In genomic region chr17:78248197-78248596, GRCm38 (mm10) we compare ENCODE assay signal across 19 mouse cellular contexts. TPM values are rescaled to one million over a fixed set of nuclear protein-coding genes. Genes with fewer than 3 reads are reported as not detected.
DNase-seq lines count a peak whose midpoint lies in the region; ATAC-seq and TF ChIP-seq lines count a peak whose summit lies in the region.
"Had no signal": no experiment of that assay in that cellular context is flagged by ENCODE, and none has a peak within 500 bp of the region (broad histone marks: within the 10 kb centered on the region; RNA-seq: fewer than 3 reads in every experiment).

No protein-coding gene starts in this region.

- peak overlapping the region; percentile 28; the same call in 1 of the 2 replicates for H3K4me3 ChIP-seq in gastrocnemius, adult 2 months
- no peak overlapping the region for H3K4me3 ChIP-seq in liver, embryonic 11.5 days (ENCODE audit: low read depth, low read length)
- H3K4me3 ChIP-seq: embryonic facial prominence, embryonic 12.5 days; forebrain, embryonic 10.5 days; limb, embryonic 13.5 days; neural tube, embryonic 13.5 days had no signal

- no peaks in the 10 kb centered on the region for H3K27me3 ChIP-seq in liver, embryonic 11.5 days (replicated peaks; ENCODE audit: control insufficient read depth, insufficient read depth, low read length)
- H3K27me3 ChIP-seq: embryonic facial prominence, embryonic 12.5 days; limb, embryonic 13.5 days; neural tube, embryonic 13.5 days; Patski had no signal

- no peaks in the 10 kb centered on the region for H3K9me3 ChIP-seq in liver, embryonic 11.5 days (ENCODE audit: control insufficient read depth, low read length)
- H3K9me3 ChIP-seq: embryonic facial prominence, embryonic 12.5 days; forebrain, embryonic 10.5 days; limb, embryonic 13.5 days; neural tube, embryonic 13.5 days had no signal

- no peak overlapping the region for H3K9ac ChIP-seq in liver, embryonic 11.5 days (ENCODE audit: low read depth, low read length)
- H3K9ac ChIP-seq: embryonic facial prominence, embryonic 12.5 days; hindbrain, embryonic 14.5 days; limb, embryonic 13.5 days; neural tube, embryonic 13.5 days had no signal

- intact Hi-C loops in gastrocnemius, adult 2 months (cut with DNase I): loop anchor here (5.0 kb wide), 1 partner anchor 36 kb away; no protein-coding TSS in a partner anchor

- DNase-seq in gastrocnemius, adult 2 months: no peak
- no peak for DNase-seq in gastrocnemius, postnatal 4 days (ENCODE audit: low spot score in 2 of 2)
- no peak for DNase-seq in liver, embryonic 11.5 days (ENCODE audit: low spot score)
- no peak for DNase-seq in liver
- no peak for DNase-seq in adrenal gland, postnatal 10 days
- DNase-seq in spleen, adult 18-20 months: no peak
- DNase-seq: cerebellum, adult 11-12 months; gastrocnemius, postnatal 36 days; kidney, adult 18-20 months; thymus, postnatal 4 days had no signal

- H3K27ac ChIP-seq in gastrocnemius, adult 2 months: peak overlapping the region; percentile 74
- peak overlapping the region; percentile 65; the same call in 1 of the 2 replicates for H3K27ac ChIP-seq in liver, embryonic 11.5 days (ENCODE audit: low read depth, low read length)
- H3K27ac ChIP-seq: embryonic facial prominence, embryonic 12.5 days; forebrain, embryonic 10.5 days; limb, embryonic 13.5 days; macrophage; neural tube, embryonic 13.5 days had no signal

- peak overlapping the region; percentile 56 for H3K4me2 ChIP-seq in liver, embryonic 11.5 days
- H3K4me2 ChIP-seq: embryonic facial prominence, embryonic 12.5 days; hindbrain, embryonic 14.5 days; limb, embryonic 13.5 days; neural tube, embryonic 13.5 days had no signal

- TF ChIP-seq CTCF in gastrocnemius, adult 2 months (IDR thresholded peaks at IDR 0.05): no peak

- no peaks in the 10 kb centered on the region for H3K36me3 ChIP-seq in liver, embryonic 11.5 days (ENCODE audit: control insufficient read depth, insufficient read depth, low read length)
- H3K36me3 ChIP-seq: embryonic facial prominence, embryonic 12.5 days; forebrain, embryonic 10.5 days; limb, embryonic 13.5 days; neural tube, embryonic 13.5 days had no signal

- peaks cover 40% of the 10 kb centered on the region for H3K4me1 ChIP-seq in liver, embryonic 11.5 days (replicated peaks; ENCODE audit: control insufficient read depth, insufficient read depth, low read length)

- 63% methylated on average over 5 of the region's 5 CpGs for WGBS in liver, embryonic 11.5 days

- no peak for ATAC-seq in liver, embryonic 11.5 days (replicated peaks; ENCODE audit: low FRiP score)
- ATAC-seq in erythroblast, adult 5-6 weeks (replicated peaks; ENCODE audit: low FRiP score, poor library complexity, severe bottlenecking): 0 out of 2 replicates have a peak, but pooled peaks have one; percentile 39
- 0 out of 2 replicates have a peak, but pooled peaks have one; percentile 2 for ATAC-seq in megakaryocyte-erythroid progenitor cell, adult 5-6 weeks (replicated peaks; ENCODE audit: low FRiP score, low TSS enrichment, poor library complexity, severe bottlenecking)

RNA-seq across cellular contexts. Expression of gene Crim1, which starts 48.1 kb away (rescaled TPM):
- 10 to 100 TPM; 37.5 to 46.3 TPM for total RNA-seq in gastrocnemius, adult 2 months (2021)
- 10 to 100 TPM; 21.1 to 26.8 TPM for total RNA-seq in gastrocnemius, postnatal 4 days (2021)
- 1.9 and 2.7 TPM in 2 replicates for polyA plus RNA-seq in liver, embryonic 11.5 days (2014; fragmentation: Nextera tagmentation; extraction: Ambion mirVana)
- 1.0 and 1.5 TPM in 2 replicates for total RNA-seq in erythroblast, adult 5-6 weeks (2015; ENCODE audit: low replicate concordance)
- total RNA-seq in erythroblast, adult 5-6 weeks (2017; ENCODE audit: low replicate concordance): under 0.01 and 2.2 TPM in 2 replicates
- total RNA-seq in megakaryocyte-erythroid progenitor cell, adult 5-6 weeks (2014; fragmentation: Nextera tagmentation): 5.0 and 18.9 TPM in 2 replicates
- 6.6 and 6.8 TPM in 2 replicates for total RNA-seq in megakaryocyte-erythroid progenitor cell, adult 5-6 weeks (2017)
- 10 to 100 TPM; 28.1 to 31.4 TPM for total RNA-seq in adrenal gland, postnatal 10 days (2021)
